Mouse (Mus musculus): ENCODE measurements around the gene Nedd9. TPM values are rescaled to one million over a fixed set of nuclear protein-coding genes. Genes with fewer than 3 reads are reported as not detected.

The Nedd9 gene
- polyA plus RNA-seq, 1 experiment from 2014 or later = 19.0 TPM

GRCm38 (mm10) chr13:41437390-41437789 is 49.8 kb downstream of the Nedd9 start:
- H3K27me3 ChIP-seq (replicated peaks) = peaks cover 72% of the 10 kb centered on the region
- H3K9ac ChIP-seq = no peak overlapping the region
- H3K27ac ChIP-seq (ENCODE audit: poor library complexity, severe bottlenecking) = no peak overlapping the region
- H3K4me3 ChIP-seq = no peak overlapping the region
- no peak for ATAC-seq (ENCODE audit: insufficient number of reproducible peaks, low FRiP score)
- H3K4me1 ChIP-seq (replicated peaks) = no peaks in the 10 kb centered on the region
- no peak overlapping the region for H3K4me2 ChIP-seq
- H3K36me3 ChIP-seq = no peaks in the 10 kb centered on the region
- H3K9me3 ChIP-seq (replicated peaks) = peaks cover 6% of the 10 kb centered on the region; the same call in 1 of the 2 replicates
- 78% methylated on average over 2 of the region's 2 CpGs for WGBS

GRCm38 (mm10) chr13:41436731-41437130 is 50.4 kb downstream of the Nedd9 start:
- H3K4me3 ChIP-seq = no peak overlapping the region
- H3K4me2 ChIP-seq = no peak overlapping the region
- H3K9ac ChIP-seq = no peak overlapping the region
- no peaks in the 10 kb centered on the region for H3K36me3 ChIP-seq
- WGBS = 69% methylated on average over 5 of the region's 5 CpGs
- H3K9me3 ChIP-seq (replicated peaks) = peaks cover 6% of the 10 kb centered on the region; the same call in 1 of the 2 replicates
- no peak overlapping the region for H3K27ac ChIP-seq (ENCODE audit: poor library complexity, severe bottlenecking)
- H3K27me3 ChIP-seq (replicated peaks) = peaks cover 66% of the 10 kb centered on the region
- no peaks in the 10 kb centered on the region for H3K4me1 ChIP-seq (replicated peaks)
- ATAC-seq (ENCODE audit: insufficient number of reproducible peaks, low FRiP score) = no peak

- Histone ChIP-seq H3K9me3 (replicated peaks) (no peaks in the 10 kb centered on the region), H3K4me3 (no peak overlapping the region), H3K4me2 (no peak overlapping the region), H3K27me3 (replicated peaks) (peaks cover 42% of the 10 kb centered on the region), H3K36me3 (no peaks in the 10 kb centered on the region), H3K9ac (no peak overlapping the region), H3K27ac (ENCODE audit: poor library complexity, severe bottlenecking) (no peak overlapping the region), H3K4me1 (replicated peaks) (no peaks in the 10 kb centered on the region)
- ATAC-seq (ENCODE audit: insufficient number of reproducible peaks, low FRiP score) = no peak
- WGBS = 78% methylated on average over 6 of the region's 6 CpGs
These were observed 54.0 kb downstream of the Nedd9 start for GRCm38 (mm10) chr13:41433201-41433600.

GRCm38 (mm10) chr13:41431795-41432194 is 55.4 kb downstream of the Nedd9 start:
- Histone ChIP-seq H3K4me1 (replicated peaks) (no peaks in the 10 kb centered on the region), H3K4me2 (no peak overlapping the region), H3K9me3 (replicated peaks) (no peaks in the 10 kb centered on the region), H3K36me3 (no peaks in the 10 kb centered on the region), H3K9ac (no peak overlapping the region), H3K27ac (ENCODE audit: poor library complexity, severe bottlenecking) (no peak overlapping the region), H3K27me3 (replicated peaks) (peaks cover 42% of the 10 kb centered on the region), H3K4me3 (no peak overlapping the region)
- 63% methylated on average over 3 of the region's 3 CpGs for WGBS
- ATAC-seq (ENCODE audit: insufficient number of reproducible peaks, low FRiP score) = no peak

- no peak for ATAC-seq (ENCODE audit: insufficient number of reproducible peaks, low FRiP score)
- Histone ChIP-seq H3K4me2 (no peak overlapping the region), H3K9ac (no peak overlapping the region), H3K27ac (ENCODE audit: poor library complexity, severe bottlenecking) (no peak overlapping the region), H3K27me3 (replicated peaks) (peaks cover 18% of the 10 kb centered on the region), H3K36me3 (no peaks in the 10 kb centered on the region), H3K9me3 (replicated peaks) (no peaks in the 10 kb centered on the region), H3K4me3 (no peak overlapping the region), H3K4me1 (replicated peaks) (peaks cover 9% of the 10 kb centered on the region)
- WGBS = 87% methylated on average over 3 of the region's 3 CpGs
These were observed 60.1 kb downstream of the Nedd9 start for GRCm38 (mm10) chr13:41427046-41427445.

- Histone ChIP-seq H3K9me3 (replicated peaks) (no peaks in the 10 kb centered on the region), H3K36me3 (no peaks in the 10 kb centered on the region), H3K4me3 (no peak overlapping the region), H3K4me2 (peak overlapping the region; percentile 2; the same call in 1 of the 2 replicates), H3K27me3 (replicated peaks) (peaks cover 19% of the 10 kb centered on the region), H3K27ac (ENCODE audit: poor library complexity, severe bottlenecking) (no peak overlapping the region), H3K4me1 (replicated peaks) (peaks cover 16% of the 10 kb centered on the region), H3K9ac (no peak overlapping the region)
- no peak for ATAC-seq (ENCODE audit: insufficient number of reproducible peaks, low FRiP score)
- WGBS = 56% methylated on average over 10 of the region's 10 CpGs
These were observed 63.6 kb downstream of the Nedd9 start for GRCm38 (mm10) chr13:41423463-41424074.

- H3K4me3 ChIP-seq = no peak overlapping the region
- ATAC-seq (ENCODE audit: insufficient number of reproducible peaks, low FRiP score) = no peak
- H3K27ac ChIP-seq (ENCODE audit: poor library complexity, severe bottlenecking) = no peak overlapping the region
- no peaks in the 10 kb centered on the region for H3K36me3 ChIP-seq
- H3K9me3 ChIP-seq (replicated peaks) = no peaks in the 10 kb centered on the region
- no peak overlapping the region for H3K4me2 ChIP-seq
- H3K9ac ChIP-seq = no peak overlapping the region
- H3K4me1 ChIP-seq (replicated peaks) = peaks cover 19% of the 10 kb centered on the region
- 88% methylated on average over 5 of the region's 5 CpGs for WGBS
- H3K27me3 ChIP-seq (replicated peaks) = peaks cover 17% of the 10 kb centered on the region
These were observed 64.6 kb downstream of the Nedd9 start for GRCm38 (mm10) chr13:41422581-41422980.

- Histone ChIP-seq H3K4me2 (no peak overlapping the region), H3K4me1 (replicated peaks) (peaks cover 19% of the 10 kb centered on the region), H3K27ac (ENCODE audit: poor library complexity, severe bottlenecking) (no peak overlapping the region), H3K36me3 (no peaks in the 10 kb centered on the region), H3K9me3 (replicated peaks) (no peaks in the 10 kb centered on the region), H3K27me3 (replicated peaks) (peaks cover 7% of the 10 kb centered on the region; the same call in 1 of the 2 replicates), H3K9ac (no peak overlapping the region), H3K4me3 (no peak overlapping the region)
- 84% methylated on average over 4 of the region's 4 CpGs for WGBS
- ATAC-seq (ENCODE audit: insufficient number of reproducible peaks, low FRiP score) = no peak
These were observed 66.8 kb downstream of the Nedd9 start for GRCm38 (mm10) chr13:41420376-41420775.

- Histone ChIP-seq H3K27me3 (replicated peaks) (peaks cover 7% of the 10 kb centered on the region; the same call in 1 of the 2 replicates), H3K4me2 (no peak overlapping the region), H3K9ac (no peak overlapping the region), H3K4me1 (replicated peaks) (peaks cover 13% of the 10 kb centered on the region), H3K27ac (ENCODE audit: poor library complexity, severe bottlenecking) (no peak overlapping the region), H3K9me3 (replicated peaks) (peaks cover 6% of the 10 kb centered on the region; the same call in 1 of the 2 replicates), H3K4me3 (no peak overlapping the region), H3K36me3 (no peaks in the 10 kb centered on the region)
- WGBS = 35% methylated on average over 13 of the region's 13 CpGs
- no peak for ATAC-seq (ENCODE audit: insufficient number of reproducible peaks, low FRiP score)
These were observed 68.8 kb downstream of the Nedd9 start for GRCm38 (mm10) chr13:41418198-41418869.

GRCm38 (mm10) chr13:41416065-41417016 is 70.8 kb downstream of the Nedd9 start:
- H3K27me3 ChIP-seq (replicated peaks) = no peaks in the 10 kb centered on the region
- H3K4me1 ChIP-seq (replicated peaks) = peaks cover 10% of the 10 kb centered on the region
- H3K4me2 ChIP-seq = no peak overlapping the region
- 63% methylated on average over 11 of the region's 11 CpGs for WGBS
- ATAC-seq (ENCODE audit: insufficient number of reproducible peaks, low FRiP score) = no peak
- peaks cover 10% of the 10 kb centered on the region; the same call in 1 of the 2 replicates for H3K9me3 ChIP-seq (replicated peaks)
- H3K9ac ChIP-seq = no peak overlapping the region
- H3K27ac ChIP-seq (ENCODE audit: poor library complexity, severe bottlenecking) = no peak overlapping the region
- no peak overlapping the region for H3K4me3 ChIP-seq
- H3K36me3 ChIP-seq = no peaks in the 10 kb centered on the region

All from heart, embryonic 12.5 days (tissue).